In genomic region chr9:45412287-45412686, GRCm38 (mm10) we compare ENCODE assay signal across 8 mouse cellular contexts. TPM values are rescaled to one million over a fixed set of nuclear protein-coding genes. Genes with fewer than 3 reads are reported as not detected.
DNase-seq lines count a peak whose midpoint lies in the region; ATAC-seq lines count a peak whose summit lies in the region.

No protein-coding gene starts in this region.

- no peaks in the 10 kb centered on the region for H3K36me3 ChIP-seq in intestine, embryonic 16.5 days (ENCODE audit: control insufficient read depth, insufficient read depth, low read length)
- H3K36me3 ChIP-seq in midbrain, embryonic 10.5 days = no peaks in the 10 kb centered on the region

- intact Hi-C loops in left cerebral cortex, postnatal 14 days (cut with DNase I) = loop anchor here (2.0 to 10.0 kb wide), 2 partner anchors 343 to 413 kb away; partner anchors contain the start of gene Cep164

- H3K27me3 ChIP-seq in intestine, embryonic 16.5 days (replicated peaks; ENCODE audit: control insufficient read depth, insufficient read depth, low read length) = no peaks in the 10 kb centered on the region; the same call in 1 of the 2 replicates
- peaks cover 25% of the 10 kb centered on the region for H3K27me3 ChIP-seq in midbrain, embryonic 10.5 days (ENCODE audit: low read depth, poor library complexity, severe bottlenecking)

- peak; percentile 62 for ATAC-seq in granulocyte monocyte progenitor cell, adult 5-6 weeks (replicated peaks; ENCODE audit: poor library complexity, severe bottlenecking)
- ATAC-seq in intestine, embryonic 16.5 days = peak; percentile 64

- DNase-seq in adrenal gland, adult 2 months = peak; percentile 82
- peak; percentile 70 for DNase-seq in embryo, embryonic 11.5 days (ENCODE audit: low read depth, low spot score)
- peak; percentile 92 to 94 for DNase-seq in left cerebral cortex, postnatal 14 days (ENCODE audit: low spot score in 2 of 2)
- DNase-seq in midbrain, embryonic 10.5 days (ENCODE audit: low spot score) = peak; percentile 90
- DNase-seq in right cerebral cortex, postnatal 4 days = peak; percentile 98
- peak; percentile 84 for DNase-seq in yolk sac, embryonic 10.5 days (ENCODE audit: low spot score)

- peak overlapping the region; percentile 30 for H3K4me2 ChIP-seq in intestine, embryonic 16.5 days (ENCODE audit: low read depth, low read length)

- H3K27ac ChIP-seq in intestine, embryonic 16.5 days (ENCODE audit: low read length) = no peak overlapping the region
- 0 out of 2 replicates have a peak overlapping the region, but pooled peaks have one; percentile 46 for H3K27ac ChIP-seq in midbrain, embryonic 10.5 days (replicated peaks)

- 5% methylated on average over 10 of the region's 10 CpGs for WGBS in intestine, embryonic 16.5 days
- WGBS in midbrain, embryonic 10.5 days = 11% methylated on average over 10 of the region's 10 CpGs

- no peaks in the 10 kb centered on the region for H3K9me3 ChIP-seq in intestine, embryonic 16.5 days (ENCODE audit: control insufficient read depth, low read length)
- H3K9me3 ChIP-seq in midbrain, embryonic 10.5 days (replicated peaks) = no peaks in the 10 kb centered on the region

- no peak overlapping the region for H3K4me3 ChIP-seq in intestine, embryonic 16.5 days (ENCODE audit: low read length)
- H3K4me3 ChIP-seq in midbrain, embryonic 10.5 days = 0 out of 2 replicates have a peak overlapping the region, but pooled peaks have one; percentile 11

- 0 out of 2 replicates have a peak, but pooled peaks cover 3% of the 10 kb centered on the region for H3K4me1 ChIP-seq in intestine, embryonic 16.5 days (ENCODE audit: control insufficient read depth, insufficient read depth, low read length)
- peaks cover 18% of the 10 kb centered on the region for H3K4me1 ChIP-seq in midbrain, embryonic 10.5 days

- no peak overlapping the region for H3K9ac ChIP-seq in intestine, embryonic 16.5 days (ENCODE audit: low read depth, low read length)

RNA-seq across cellular contexts. Expression of gene Fxyd2, which starts 12.8 kb away (rescaled TPM):
- total RNA-seq in adrenal gland, adult 2 months (2021) = 1 to 10 TPM; 5.0 to 5.2 TPM
- polyA plus RNA-seq in adrenal gland, adult 2 months (2012; rRNA removed) = 11.7 and 13.8 TPM in 2 replicates
- total RNA-seq in granulocyte monocyte progenitor cell, adult 5-6 weeks (2014; fragmentation: Nextera tagmentation) = not detected in 2 replicates
- total RNA-seq in granulocyte monocyte progenitor cell, adult 5-6 weeks (2017) = 1.6 and 2.5 TPM in 2 replicates
- polyA plus RNA-seq in intestine, embryonic 16.5 days (2015; fragmentation: Nextera tagmentation; extraction: Ambion mirVana) = 2.2 and 3.1 TPM in 2 replicates
- total RNA-seq in left cerebral cortex, postnatal 14 days (2021) = 1 to 10 TPM; 6.6 to 7.5 TPM
- polyA plus RNA-seq in midbrain, embryonic 10.5 days (2016; fragmentation: Nextera tagmentation; extraction: Ambion mirVana) = 0.83 and 1.8 TPM in 2 replicates

RNA-seq across cellular contexts. Expression of gene Dscaml1, which starts 14.1 kb away (rescaled TPM):
- 1 to 10 TPM in 1 of 2 experiments, under 1 TPM in 1; 0.55 to 1.3 TPM for total RNA-seq in adrenal gland, adult 2 months (2021)
- polyA plus RNA-seq in adrenal gland, adult 2 months (2012; rRNA removed) = 2.9 and 4.1 TPM in 2 replicates
- total RNA-seq in granulocyte monocyte progenitor cell, adult 5-6 weeks (2014; fragmentation: Nextera tagmentation) = not detected in 2 replicates
- total RNA-seq in granulocyte monocyte progenitor cell, adult 5-6 weeks (2017) = not detected in 2 replicates
- 0.29 and 0.33 TPM in 2 replicates for polyA plus RNA-seq in intestine, embryonic 16.5 days (2015; fragmentation: Nextera tagmentation; extraction: Ambion mirVana)
- 10 to 100 TPM; 41.4 to 44.3 TPM for total RNA-seq in left cerebral cortex, postnatal 14 days (2021)
- polyA plus RNA-seq in midbrain, embryonic 10.5 days (2016; fragmentation: Nextera tagmentation; extraction: Ambion mirVana) = 0.23 and 0.66 TPM in 2 replicates

RNA-seq across cellular contexts. Expression of gene Fxyd6, which starts 42.3 kb away (rescaled TPM):
- total RNA-seq in adrenal gland, adult 2 months (2021) = 100 to 1,000 TPM; 201 to 299 TPM
- polyA plus RNA-seq in adrenal gland, adult 2 months (2012; rRNA removed) = 191 and 211 TPM in 2 replicates
- not detected in 2 replicates for total RNA-seq in granulocyte monocyte progenitor cell, adult 5-6 weeks (2014; fragmentation: Nextera tagmentation)
- not detected in 2 replicates for total RNA-seq in granulocyte monocyte progenitor cell, adult 5-6 weeks (2017)
- polyA plus RNA-seq in intestine, embryonic 16.5 days (2015; fragmentation: Nextera tagmentation; extraction: Ambion mirVana) = 65.8 and 66.7 TPM in 2 replicates
- total RNA-seq in left cerebral cortex, postnatal 14 days (2021) = 100 to 1,000 TPM; 158 to 184 TPM
- polyA plus RNA-seq in midbrain, embryonic 10.5 days (2016; fragmentation: Nextera tagmentation; extraction: Ambion mirVana) = 164 and 189 TPM in 2 replicates

Comparison
In these comparisons a context has a peak if more than half of its experiments do, and no peak if none do; other contexts are left out.
1. RNA of gene Dscaml1, which starts 14.1 kb away (total RNA-seq): 41.4 to 44.3 TPM in left cerebral cortex, postnatal 14 days; 0.55 to 1.3 TPM in adrenal gland, adult 2 months and not detected in granulocyte monocyte progenitor cell, adult 5-6 weeks; every median in the first group is over 10 times any median in the second.
2. RNA of gene Fxyd6, which starts 42.3 kb away (total RNA-seq): 201 to 299 TPM in adrenal gland, adult 2 months and 158 to 184 TPM in left cerebral cortex, postnatal 14 days; not detected in granulocyte monocyte progenitor cell, adult 5-6 weeks; every median in the first group is over 100 times any median in the second.
3. Peak in every context shown above with its lines, with median percentiles within 50 percentile points of each other: DNase-seq.